ENCODE assay signal across 19 mouse cellular contexts in the genomic region with DNA sequence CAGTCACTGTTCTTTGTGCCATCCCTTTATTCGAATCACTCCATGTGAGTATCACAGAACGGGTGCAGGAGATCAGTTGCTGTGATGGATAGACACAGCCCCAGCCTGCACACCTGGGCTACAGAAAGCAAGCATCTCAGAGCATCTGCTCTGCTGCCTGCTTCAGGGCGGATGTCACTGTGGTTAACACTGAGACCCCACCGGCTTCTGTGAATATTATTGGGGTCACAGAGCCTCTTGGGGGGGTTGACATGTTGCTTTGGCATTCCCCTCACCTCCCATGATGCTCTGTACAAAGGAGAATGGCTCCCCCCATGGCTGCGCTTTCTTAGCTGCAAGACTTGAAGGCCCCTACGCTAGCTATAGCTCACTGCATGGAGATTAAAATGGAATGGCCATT. TPM values are rescaled to one million over a fixed set of nuclear protein-coding genes. Genes with fewer than 3 reads are reported as not detected.
"Had no signal": no experiment of that assay in that cellular context is flagged by ENCODE, and none has a peak within 500 bp of the region (broad histone marks: within the 10 kb centered on the region; RNA-seq: fewer than 3 reads in every experiment).

No protein-coding gene starts in this region.

- H3K4me2 ChIP-seq: liver, embryonic 11.5 days; liver, embryonic 15.5 days; lung, embryonic 14.5 days; neural tube, embryonic 12.5 days had no signal

- H3K27me3 ChIP-seq: liver, embryonic 15.5 days; neural tube, embryonic 12.5 days had no signal

- H3K4me3 ChIP-seq: left cerebral cortex, adult 2 months; limb, embryonic 10.5 days; liver, embryonic 15.5 days; midbrain, embryonic 10.5 days; myocyte; neural tube, embryonic 12.5 days had no signal

- DNase-seq: kidney, adult 18-20 months; kidney, postnatal 14 days; lung, embryonic 14.5 days; lung, postnatal 10 days; lung, postnatal 4 days; midbrain, embryonic 14.5 days had no signal

- H3K9ac ChIP-seq: liver, embryonic 15.5 days; lung, embryonic 14.5 days; neural tube, embryonic 12.5 days had no signal

- H3K27ac ChIP-seq: left cerebral cortex, adult 2 months; limb, embryonic 10.5 days; liver, embryonic 15.5 days; midbrain, embryonic 10.5 days; neural tube, embryonic 12.5 days had no signal

- H3K4me1 ChIP-seq: limb, embryonic 10.5 days; liver, embryonic 15.5 days; midbrain, embryonic 10.5 days; neural tube, embryonic 12.5 days had no signal

- H3K36me3 ChIP-seq: limb, embryonic 10.5 days; liver, embryonic 15.5 days; midbrain, embryonic 10.5 days; neural tube, embryonic 12.5 days had no signal

- H3K9me3 ChIP-seq: limb, embryonic 10.5 days; liver, embryonic 15.5 days; midbrain, embryonic 10.5 days; neural tube, embryonic 12.5 days had no signal

RNA-seq across cellular contexts. Expression of a gene that starts 3.8 kb away (rescaled TPM):
- total RNA-seq: layer of hippocampus, postnatal 25 days; left cerebral cortex, adult 2 months; left cerebral cortex, postnatal 14 days had no signal
- polyA plus RNA-seq: kidney, embryonic 14.5 days; limb, embryonic 10.5 days; liver, embryonic 11.5 days; liver, embryonic 15.5 days; lung, embryonic 14.5 days; midbrain, embryonic 10.5 days; midbrain, embryonic 14.5 days; myocyte; neural tube, embryonic 12.5 days had no signal

RNA-seq across cellular contexts. Expression of a gene that starts 46.8 kb away (rescaled TPM):
- total RNA-seq: layer of hippocampus, postnatal 25 days; left cerebral cortex, adult 2 months; left cerebral cortex, postnatal 14 days had no signal
- polyA plus RNA-seq: kidney, embryonic 14.5 days; limb, embryonic 14.5 days; liver, embryonic 11.5 days; liver, embryonic 15.5 days; lung, embryonic 14.5 days; midbrain, embryonic 14.5 days; myocyte; neural tube, embryonic 12.5 days had no signal

RNA-seq across cellular contexts. Expression of a gene that starts 47.4 kb away (rescaled TPM):
- total RNA-seq: megakaryocyte, adult 5-6 weeks; neutrophil, adult 5-6 weeks had no signal
